Mouse (Mus musculus) MEL (cell line): Measurements from ENCODE around the gene F2r. TPM values are rescaled to one million over a fixed set of nuclear protein-coding genes. Genes with fewer than 3 reads are reported as not detected.

Experiments
- DNase-seq: peaks from one replicate; pipeline ENCODE4 v3.0.0; 2011; ENCODE audit warnings: low read depth, low spot score
- H3K27ac ChIP-seq: 2 replicates; pipeline ENCODE4 v1.5.1; 2012; ENCODE audit warnings: low read depth, mild to moderate bottlenecking, control low read depth, low read length, moderate library complexity; ENCODE audit not compliant: control insufficient read depth
- H3K27me3 ChIP-seq, 2 experiments: fragments of 150-350 bp in 1 of 2; sonication (generic) in 1 of 2; 2 replicates each; pipeline ENCODE4 v1.6.1; 2012; ENCODE audit warnings: low read length in 2 of 2, mild to moderate bottlenecking in 2 of 2, improper control_type of control experiment in 1 of 2, moderate library complexity in 1 of 2; ENCODE audit not compliant: insufficient read depth in 2 of 2, control insufficient read depth in 1 of 2
- H3K36me3 ChIP-seq, 2 experiments: 2 replicates each; pipeline ENCODE4 v1.6.1; 2012 to 2014; ENCODE audit warnings: low read length in 2 of 2, improper control_type of control experiment in 1 of 2, inconsistent platforms in 1 of 2, mild to moderate bottlenecking in 1 of 2; ENCODE audit not compliant: insufficient read depth in 2 of 2, control insufficient read depth in 1 of 2
- H3K4me1 ChIP-seq, 2 experiments: fragments of 150-350 bp in 1 of 2; sonication (generic) in 1 of 2; 2 replicates each; pipeline ENCODE4 v1.6.1; 2012; ENCODE audit warnings: low read length in 2 of 2, improper control_type of control experiment in 1 of 2, mild to moderate bottlenecking in 1 of 2; ENCODE audit not compliant: insufficient read depth in 2 of 2, control insufficient read depth in 1 of 2
- H3K4me3 ChIP-seq, 2 experiments: fragments of 150-350 bp in 1 of 2; sonication (generic) in 1 of 2; 2 replicates each; pipeline ENCODE4 v1.5.1; 2012; ENCODE audit warnings: low read depth in 2 of 2, low read length in 2 of 2, mild to moderate bottlenecking in 2 of 2, moderate library complexity in 2 of 2, control low read depth in 1 of 2, improper control_type of control experiment in 1 of 2; ENCODE audit not compliant: control insufficient read depth in 1 of 2, insufficient read depth in 1 of 2
- H3K79me2 ChIP-seq: 2 replicates; pipeline ENCODE4 v1.6.1; 2012; ENCODE audit warnings: mild to moderate bottlenecking, low read length, moderate library complexity; ENCODE audit not compliant: control insufficient read depth, poor library complexity, insufficient read depth
- H3K9ac ChIP-seq: 2 replicates; pipeline ENCODE4 v1.6.1; 2012; ENCODE audit warnings: low read depth, mild to moderate bottlenecking, control low read depth, low read length, moderate library complexity; ENCODE audit not compliant: control insufficient read depth, poor library complexity, severe bottlenecking
- H3K9me3 ChIP-seq: fragments of 150-350 bp; sonication (generic); replicated peaks from 2 replicates; pipeline ENCODE4 v1.6.1; 2012; ENCODE audit warnings: mild to moderate bottlenecking, low read length, improper control_type of control experiment, moderate library complexity; ENCODE audit not compliant: insufficient read depth
- BHLHE40 ChIP-seq: IDR thresholded peaks from 2 replicates; pipeline ENCODE4 v1.6.1; 2012; ENCODE audit warnings: low read depth, mild to moderate bottlenecking, inconsistent platforms, low read length, improper control_type of control experiment, borderline replicate concordance
- CHD1 ChIP-seq: IDR thresholded peaks from 2 replicates; pipeline ENCODE4 v1.6.1; 2012; ENCODE audit warnings: low read depth, mild to moderate bottlenecking, inconsistent platforms, low read length, improper control_type of control experiment
- CHD2 ChIP-seq: IDR thresholded peaks from 2 replicates; pipeline ENCODE4 v1.6.1; 2011; ENCODE audit warnings: low read length, improper control_type of control experiment
- GABPA ChIP-seq: IDR thresholded peaks from 2 replicates; pipeline ENCODE4 v1.6.1; 2012; ENCODE audit warnings: low read depth, mild to moderate bottlenecking, inconsistent platforms, low read length, improper control_type of control experiment, moderate library complexity
- GATA1 ChIP-seq: IDR thresholded peaks from 2 replicates; pipeline ENCODE4 v1.6.1; 2011; ENCODE audit warnings: low read depth, low read length, improper control_type of control experiment
- HCFC1 ChIP-seq: IDR thresholded peaks from 2 replicates; pipeline ENCODE4 v1.6.1; 2012; ENCODE audit warnings: low read depth, mild to moderate bottlenecking, inconsistent platforms, low read length, improper control_type of control experiment, moderate library complexity
- KAT2A ChIP-seq: conservative IDR thresholded peaks from 2 replicates; pipeline ENCODE4 v1.6.1; 2012; ENCODE audit warnings: low read depth, low read length, improper control_type of control experiment, inconsistent platforms
- MEF2A ChIP-seq: IDR thresholded peaks from 2 replicates; pipeline ENCODE4 v1.6.1; 2014; ENCODE audit warnings: low read depth, mild to moderate bottlenecking, inconsistent platforms, low read length, improper control_type of control experiment; ENCODE audit not compliant: poor library complexity, insufficient replicate concordance, severe bottlenecking; ENCODE audit errors: extremely low read depth
- MXI1 ChIP-seq: IDR thresholded peaks from 2 replicates; pipeline ENCODE4 v1.6.1; 2011; ENCODE audit warnings: mild to moderate bottlenecking, low read depth, low read length, improper control_type of control experiment
- NELFE ChIP-seq: IDR thresholded peaks from 2 replicates; pipeline ENCODE4 v1.6.1; 2011; ENCODE audit warnings: low read depth, low read length, improper control_type of control experiment
- POLR2AphosphoS2 ChIP-seq: IDR thresholded peaks from 2 replicates; pipeline ENCODE4 v1.6.1; 2011; ENCODE audit warnings: low read length, improper control_type of control experiment
- RCOR1 ChIP-seq: IDR thresholded peaks from 2 replicates; pipeline ENCODE4 v1.6.1; 2012; ENCODE audit warnings: low read depth, mild to moderate bottlenecking, inconsistent platforms, low read length, improper control_type of control experiment
- TCF12 ChIP-seq: IDR thresholded peaks from 2 replicates; pipeline ENCODE4 v1.6.1; 2014; ENCODE audit warnings: low read depth, mild to moderate bottlenecking, inconsistent platforms, low read length, improper control_type of control experiment, moderate library complexity
- USF2 ChIP-seq, 2 experiments: IDR thresholded peaks; 2 replicates each; pipeline ENCODE4 v1.6.1; 2011 to 2012; ENCODE audit warnings: improper control_type of control experiment in 2 of 2, low read length in 2 of 2, borderline replicate concordance in 1 of 2, inconsistent platforms in 1 of 2, low read depth in 1 of 2, mild to moderate bottlenecking in 1 of 2; ENCODE audit not compliant: insufficient read depth in 1 of 2
- ZMIZ1 ChIP-seq: IDR thresholded peaks from 2 replicates; pipeline ENCODE4 v1.6.1; 2012; ENCODE audit warnings: low read depth, mild to moderate bottlenecking, inconsistent platforms, low read length, improper control_type of control experiment, moderate library complexity
- polyA plus RNA-seq, 2 experiments: library from polyadenylated mRNA; stranded (reverse) in 1 of 2; unstranded in 1 of 2; fragments of >175 nt in 1 of 2; fragments of >200 nt in 1 of 2; gene quantifications; 2 replicates each; pipeline versions ENCODE4 v1.2.1 to v1.2.4; 2012; ENCODE audit warnings: low replicate concordance in 2 of 2, low read depth in 1 of 2; ENCODE audit not compliant: insufficient read length in 2 of 2, insufficient read depth in 1 of 2, missing spikeins in 1 of 2
- total RNA-seq: library from RNA; depleted of rRNA; stranded (reverse); fragments of 300-350 nt; gene quantifications from 2 replicates; pipeline ENCODE4 v1.2.3, GENCODE M21; 2012

F2r gene
- total and polyA plus RNA-seq, 3 experiments: 19.1 to 32.7 TPM; not detected in 1

DNA sequence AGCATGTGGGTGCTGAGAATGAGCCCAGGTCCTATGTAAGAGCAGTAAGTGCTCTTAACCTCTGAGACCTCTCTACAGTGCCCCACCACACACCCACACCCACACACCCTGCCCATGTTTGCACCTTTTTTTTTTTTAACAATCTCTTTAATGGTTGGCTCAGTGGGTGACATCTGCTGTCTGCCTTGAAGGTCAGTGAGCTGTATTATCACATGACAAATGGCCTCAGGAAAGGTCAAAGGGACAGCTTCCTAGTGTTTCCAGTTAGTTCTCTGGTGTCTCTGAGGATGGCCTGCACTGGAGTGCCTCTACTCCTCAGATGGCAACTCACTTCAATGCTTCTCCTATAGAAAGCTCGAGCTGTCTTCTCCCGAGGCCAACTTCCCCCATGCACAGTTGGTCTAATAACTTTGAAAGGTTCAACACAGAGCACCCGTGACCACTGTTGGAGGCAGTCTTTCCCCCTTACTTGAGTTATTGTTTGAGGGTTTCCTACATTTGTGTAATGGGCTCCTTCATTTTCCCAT lies 18.4 kb downstream of the F2r start:
- H3K9ac ChIP-seq: no peak overlapping the region
- H3K4me1 ChIP-seq: no peaks in the 10 kb centered on the region; a peak in 1 of 4 replicates

DNA sequence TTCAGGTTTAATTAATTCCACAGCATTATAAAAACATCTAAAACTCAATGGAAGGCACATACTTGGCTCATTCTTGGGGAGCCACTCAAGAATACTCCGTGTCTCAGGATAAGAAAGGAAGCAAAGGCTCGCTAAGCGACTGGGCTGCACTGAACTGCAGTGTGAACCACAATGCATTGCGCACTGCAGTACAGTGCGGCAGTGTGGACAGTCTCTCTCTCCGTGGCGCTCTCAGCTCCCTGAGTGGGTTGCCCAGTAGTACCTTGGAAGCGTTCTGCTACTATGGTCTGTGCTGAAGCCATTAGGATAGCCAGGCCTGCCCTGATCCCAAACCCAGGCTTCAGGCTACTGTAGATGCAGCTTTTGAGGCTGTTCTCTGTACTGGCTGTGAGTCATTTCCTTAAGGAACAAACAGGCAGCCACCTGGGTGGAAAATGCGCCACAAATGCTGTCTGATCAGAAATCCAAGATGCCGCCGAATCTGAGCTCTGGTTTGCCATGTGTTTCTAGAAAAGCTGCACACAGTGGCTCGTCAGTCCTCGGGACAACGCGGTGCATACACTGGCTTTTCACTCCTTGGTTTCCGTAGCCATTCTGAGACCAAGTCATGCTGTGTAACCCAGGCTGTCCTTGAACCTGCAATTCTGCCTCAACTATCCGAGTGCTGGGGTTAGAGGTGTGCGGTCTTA lies 19.9 kb downstream of the F2r start:
- H3K9me3 ChIP-seq: no peaks in the 10 kb centered on the region
- no peaks in the 10 kb centered on the region; a peak in 1 of 4 replicates for H3K4me1 ChIP-seq
- no peaks in the 10 kb centered on the region for H3K27me3 ChIP-seq
- no peaks in the 10 kb centered on the region; a peak in 1 of 4 replicates for H3K36me3 ChIP-seq
- no peak overlapping the region for H3K4me3 ChIP-seq
- no peak overlapping the region for H3K9ac ChIP-seq
- no peaks in the 10 kb centered on the region for H3K79me2 ChIP-seq
- no peak overlapping the region for H3K27ac ChIP-seq
- no peak for DNase-seq
- TF ChIP-seq ZMIZ1 (no peak), USF2 (IDR thresholded peaks at IDR 0.05; ENCODE audit: borderline replicate concordance in 1 of 2, insufficient read depth in 1 of 2, low read depth in 1 of 2, low read length in 2 of 2) (no peak), GATA1 (no peak), MEF2A (no peak), RCOR1 (no peak), KAT2A (no peak), HCFC1 (no peak)

More for the DNA sequence above, 18.4 kb downstream of the F2r start:
- Histone ChIP-seq H3K36me3 (peaks cover 0 to 2% of the 10 kb centered on the region in 2 experiments; a peak in 1 of 4 replicates), H3K9me3 (no peaks in the 10 kb centered on the region), H3K79me2 (no peaks in the 10 kb centered on the region), H3K4me3 (no peak overlapping the region), H3K27me3 (no peaks in the 10 kb centered on the region), H3K27ac (no peak overlapping the region)
- TF ChIP-seq POLR2AphosphoS2 (no peak), CHD2 (no peak), MXI1 (no peak), NELFE (no peak), RCOR1 (no peak), BHLHE40 (no peak), GABPA (no peak), KAT2A (no peak), CHD1 (no peak), TCF12 (no peak), ZMIZ1 (no peak)
- no peak for DNase-seq
